In the genomic region with DNA sequence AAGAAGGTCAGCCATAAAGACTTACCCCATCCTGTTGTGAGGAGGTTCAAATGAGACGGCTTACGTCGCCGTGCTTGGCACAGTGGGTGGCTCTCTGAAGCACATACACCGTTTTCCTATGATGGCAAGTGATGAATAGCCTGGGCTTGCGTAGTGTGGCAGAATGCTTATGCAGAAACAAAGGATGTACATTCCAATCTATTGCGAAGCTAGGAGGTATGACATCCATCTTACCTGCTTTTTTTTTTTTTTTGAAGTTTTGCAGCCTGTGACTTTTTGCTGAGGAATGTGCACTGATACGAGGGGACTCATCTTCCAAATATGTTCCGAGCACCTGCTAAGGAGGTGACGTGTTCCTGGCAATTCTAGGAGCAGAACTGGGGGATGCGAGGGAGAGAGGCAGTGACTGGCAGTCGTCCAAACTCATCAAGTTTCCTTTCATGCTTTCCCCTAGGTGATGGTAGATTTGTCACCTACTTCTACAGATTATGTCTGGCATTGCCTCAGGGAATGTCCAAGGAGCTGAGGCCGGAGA, we compare ENCODE assay signal across 11 mouse cellular contexts.
DNase-seq lines count a peak whose midpoint lies in the region; ATAC-seq and TF ChIP-seq lines count a peak whose summit lies in the region.
"Had no signal": no experiment of that assay in that cellular context is flagged by ENCODE, and none has a peak within 500 bp of the region (broad histone marks: within the 10 kb centered on the region; RNA-seq: fewer than 3 reads in every experiment).

No protein-coding gene starts in this region.

- H3K4me1 ChIP-seq in heart, embryonic 13.5 days: peaks cover 65% of the 10 kb centered on the region
- H3K4me1 ChIP-seq in heart, embryonic 11.5 days (ENCODE audit: control insufficient read depth, insufficient read depth, low read length): peaks cover 22% of the 10 kb centered on the region
- peaks cover 7% of the 10 kb centered on the region; the same call in 1 of the 2 replicates for H3K4me1 ChIP-seq in lung, postnatal 0 days (ENCODE audit: insufficient read depth, low read depth, low read length)

- no peak overlapping the region for H3K4me3 ChIP-seq in heart, embryonic 13.5 days
- H3K4me3 ChIP-seq in heart, embryonic 11.5 days (ENCODE audit: low read depth, low read length): no peak overlapping the region
- H3K4me3 ChIP-seq in lung, postnatal 0 days (ENCODE audit: low read depth, low read length): no peak overlapping the region
- peak overlapping the region; percentile 3 for H3K4me3 ChIP-seq in myocyte
- H3K4me3 ChIP-seq: embryonic facial prominence, embryonic 13.5 days; limb, embryonic 15.5 days had no signal

- no peak for ATAC-seq in heart, embryonic 13.5 days (ENCODE audit: extremely low read depth, insufficient number of reproducible peaks, low FRiP score, low TSS enrichment)
- no peak for ATAC-seq in heart, embryonic 11.5 days (replicated peaks; ENCODE audit: insufficient number of reproducible peaks, low FRiP score, low TSS enrichment)
- ATAC-seq in lung, postnatal 0 days: peak; percentile 17; the same call in 1 of the 2 replicates

- no peaks in the 10 kb centered on the region for H3K36me3 ChIP-seq in heart, embryonic 13.5 days
- no peaks in the 10 kb centered on the region for H3K36me3 ChIP-seq in heart, embryonic 11.5 days (ENCODE audit: control insufficient read depth, insufficient read depth, low read length)
- no peaks in the 10 kb centered on the region for H3K36me3 ChIP-seq in lung, postnatal 0 days (ENCODE audit: insufficient read depth, low read length)
- H3K36me3 ChIP-seq in myocyte (ENCODE audit: control insufficient read depth, insufficient read depth): no peaks in the 10 kb centered on the region
- H3K36me3 ChIP-seq: embryonic facial prominence, embryonic 13.5 days; limb, embryonic 15.5 days had no signal

- peak overlapping the region; percentile 42; the same call in 1 of the 2 replicates for H3K27ac ChIP-seq in heart, embryonic 13.5 days (replicated peaks)
- H3K27ac ChIP-seq in heart, embryonic 11.5 days (ENCODE audit: low read depth, low read length): no peak overlapping the region
- no peak overlapping the region for H3K27ac ChIP-seq in lung, postnatal 0 days (ENCODE audit: low read length)
- H3K27ac ChIP-seq: embryonic facial prominence, embryonic 13.5 days; limb, embryonic 15.5 days had no signal

- H3K9ac ChIP-seq in heart, embryonic 13.5 days: no peak overlapping the region
- no peak overlapping the region for H3K9ac ChIP-seq in heart, embryonic 11.5 days (ENCODE audit: low read depth, low read length)
- H3K9ac ChIP-seq in lung, postnatal 0 days (replicated peaks; ENCODE audit: low read depth): no peak overlapping the region
- H3K9ac ChIP-seq: embryonic facial prominence, embryonic 13.5 days; limb, embryonic 15.5 days had no signal

- peak; percentile 54 for DNase-seq in lung, postnatal 0 days (ENCODE audit: low spot score)
- no peak for DNase-seq in lung, postnatal 4 days
- peak; percentile 85 for DNase-seq in brain, adult 2 months (ENCODE audit: low read depth, low spot score)
- DNase-seq in layer of hippocampus, adult 8-10 months (ENCODE audit: low spot score in 2 of 2): no peak
- no peak for DNase-seq in c-Kit-positive CD71-positive TER-119-positive erythroid progenitor cells, embryonic 14.5 days (ENCODE audit: low spot score)
- DNase-seq: kidney, adult 11 months had no signal

- no peak overlapping the region for H3K4me2 ChIP-seq in heart, embryonic 13.5 days
- H3K4me2 ChIP-seq in heart, embryonic 11.5 days: no peak overlapping the region
- H3K4me2 ChIP-seq in lung, postnatal 0 days (replicated peaks; ENCODE audit: low read depth, low read length): no peak overlapping the region
- H3K4me2 ChIP-seq in myocyte (ENCODE audit: low read depth): peak overlapping the region; percentile 83
- H3K4me2 ChIP-seq: embryonic facial prominence, embryonic 13.5 days; limb, embryonic 15.5 days had no signal

- no peak for TF ChIP-seq CTCF in lung, postnatal 0 days (IDR thresholded peaks at IDR 0.05)

- H3K9me3 ChIP-seq in heart, embryonic 13.5 days: no peaks in the 10 kb centered on the region
- no peaks in the 10 kb centered on the region for H3K9me3 ChIP-seq in heart, embryonic 11.5 days (replicated peaks; ENCODE audit: control insufficient read depth, low read length)
- no peaks in the 10 kb centered on the region for H3K9me3 ChIP-seq in lung, postnatal 0 days (ENCODE audit: low read length)
- H3K9me3 ChIP-seq: embryonic facial prominence, embryonic 13.5 days; limb, embryonic 15.5 days had no signal

- peak; percentile 49; the same call in 1 of the 2 replicates for TF ChIP-seq EP300 in lung, postnatal 0 days (IDR thresholded peaks at IDR 0.05)

- H3K27me3 ChIP-seq in heart, embryonic 13.5 days (replicated peaks): no peaks in the 10 kb centered on the region
- H3K27me3 ChIP-seq in heart, embryonic 11.5 days (ENCODE audit: control insufficient read depth, insufficient read depth, low read length): peaks cover 2% of the 10 kb centered on the region; the same call in 1 of the 2 replicates
- no peaks in the 10 kb centered on the region for H3K27me3 ChIP-seq in lung, postnatal 0 days (replicated peaks; ENCODE audit: insufficient read depth, low read length)
- no peaks in the 10 kb centered on the region for H3K27me3 ChIP-seq in myocyte (ENCODE audit: control insufficient read depth, insufficient read depth, insufficient read length)
- H3K27me3 ChIP-seq: embryonic facial prominence, embryonic 13.5 days had no signal

- H3K79me2 ChIP-seq in myocyte (ENCODE audit: control insufficient read depth, insufficient read depth): no peaks in the 10 kb centered on the region

- H3ac ChIP-seq in myocyte (ENCODE audit: control insufficient read depth, insufficient read length): no peak overlapping the region

- WGBS in heart, embryonic 13.5 days: 46% methylated on average over 13 of the region's 13 CpGs
- 63% methylated on average over 13 of the region's 13 CpGs for WGBS in heart, embryonic 11.5 days (ENCODE audit: insufficient replicate concordance)
- 34% methylated on average over 13 of the region's 13 CpGs for WGBS in lung, postnatal 0 days

- TF ChIP-seq POLR2A in myocyte (IDR thresholded peaks at IDR 0.05; ENCODE audit: insufficient read length, low read depth): no peak

TF ChIP-seq in myocyte, 11 proteins besides CTCF, POLR2A, EP300 and RAD21:
- TF ChIP-seq CEBPB (IDR thresholded peaks at IDR 0.05; ENCODE audit: insufficient read depth, poor library complexity, severe bottlenecking) (peak; percentile 10; the same call in 1 of the 2 replicates), REST (IDR thresholded peaks at IDR 0.05; ENCODE audit: insufficient read depth, insufficient read length) (no peak), TCF3 (IDR thresholded peaks at IDR 0.05; ENCODE audit: insufficient read length, low read depth) (no peak), MYOD1 (IDR thresholded peaks at IDR 0.05; ENCODE audit: control insufficient read depth in 1 of 3, insufficient read length in 2 of 3, low read depth in 2 of 3) (peak in 2 of 3 experiments; percentile 30 to 38), MAX (IDR thresholded peaks at IDR 0.05; ENCODE audit: low read depth) (no peak), TCF12 (IDR thresholded peaks at IDR 0.05; ENCODE audit: insufficient read depth, poor library complexity, severe bottlenecking) (no peak), POLR2AphosphoS2 (IDR thresholded peaks at IDR 0.05; ENCODE audit: insufficient read length, low read depth) (no peak), USF1 (IDR thresholded peaks at IDR 0.05; ENCODE audit: low read depth) (no peak), SRF (IDR thresholded peaks at IDR 0.05; ENCODE audit: control insufficient read depth, insufficient read length, low read depth) (no peak), E2F4 (IDR thresholded peaks at IDR 0.05; ENCODE audit: insufficient read depth) (no peak), MYOG (IDR thresholded peaks at IDR 0.05; ENCODE audit: control insufficient read depth in 1 of 3, insufficient read depth in 1 of 3, insufficient read length in 2 of 3, low read depth in 2 of 3) (peak in 1 of 3 experiments; percentile 36)

Comparison
In these comparisons a context has a peak if more than half of its experiments do, and no peak if none do; other contexts are left out.
1. DNase-seq: peak in lung, postnatal 0 days (single experiment) and brain, adult 2 months (single experiment); none in lung, postnatal 4 days (0 of 2), layer of hippocampus, adult 8-10 months (0 of 2) and c-Kit-positive CD71-positive TER-119-positive erythroid progenitor cells, embryonic 14.5 days (single experiment).